Mouse (Mus musculus) kidney, adult 2 months (tissue): ENCODE data around the gene Banp.

Source experiments
- CTCF ChIP-seq: fragments of 200-500 bp; conservative IDR thresholded peaks from 2 replicates; pipeline ENCODE4 v1.5.1; 2011; ENCODE audit warnings: low read depth, mild to moderate bottlenecking, control low read depth, low read length, moderate library complexity, mixed read lengths; ENCODE audit not compliant: insufficient read depth, insufficient read length
- POLR2A ChIP-seq: fragments of 200-500 bp; IDR thresholded peaks from one replicate; pipeline ENCODE4 v1.6.1; 2011; ENCODE audit warnings: low read depth, low read length, control low read depth

DNA sequence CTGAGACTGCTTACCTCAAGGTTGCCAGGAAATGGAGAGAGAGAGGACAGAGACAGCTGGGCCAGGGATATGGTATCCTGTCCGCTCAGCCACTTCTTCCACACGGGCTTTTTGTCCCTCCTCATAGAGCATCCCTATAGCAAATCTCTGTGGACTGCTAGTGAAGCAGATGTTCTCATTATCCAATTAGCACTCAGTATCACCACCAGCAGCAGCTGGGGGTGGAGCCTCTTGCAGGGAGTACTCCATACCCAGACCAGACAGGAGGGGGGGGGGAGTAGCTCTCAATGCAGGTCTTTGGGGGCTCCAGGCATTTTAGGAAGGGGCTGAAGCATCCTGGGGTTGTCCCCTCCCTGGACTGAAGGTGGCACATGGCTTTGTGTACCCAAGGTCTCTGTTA, 100.4 kb downstream of the Banp start:
- TF ChIP-seq CTCF (no peak), POLR2A (no peak)
